Mouse (Mus musculus): ENCODE measurements around the gene Snrnp40. TPM values are rescaled to one million over a fixed set of nuclear protein-coding genes. Genes with fewer than 3 reads are reported as not detected.
A peak's percentile ranks its signal among the peaks of the same experiment; 100 is the strongest.

Snrnp40 gene
- polyA plus RNA-seq, 1 experiment: 90.6 TPM

- Histone ChIP-seq H3K79me3 (ENCODE audit: low read depth) (no peaks in the 10 kb centered on the region), H3K79me2 (ENCODE audit: control insufficient read depth, insufficient read depth) (no peaks in the 10 kb centered on the region), H3K36me3 (ENCODE audit: control insufficient read depth, insufficient read depth) (peaks cover 75% of the 10 kb centered on the region), H3K27me3 (ENCODE audit: control insufficient read depth, insufficient read depth, insufficient read length) (no peaks in the 10 kb centered on the region), H3ac (ENCODE audit: control insufficient read depth, insufficient read length, low read depth) (no peak overlapping the region), H3K4me3 (ENCODE audit: insufficient read depth, poor library complexity, severe bottlenecking) (no peak overlapping the region)
- TF ChIP-seq MAX (IDR thresholded peaks at IDR 0.05): no peak
- no peak for TF ChIP-seq MYOG (IDR thresholded peaks at IDR 0.05; ENCODE audit: control insufficient read depth, extremely low read depth, insufficient read length)
- TF ChIP-seq CEBPB (IDR thresholded peaks at IDR 0.05; ENCODE audit: low read depth): no peak
- TF ChIP-seq FOSL1 (IDR thresholded peaks at IDR 0.05; ENCODE audit: insufficient read depth, low read length, poor library complexity, severe bottlenecking): no peak
- no peak for TF ChIP-seq MYOD1 (IDR thresholded peaks at IDR 0.05; ENCODE audit: control insufficient read depth, insufficient read length, low read depth)
- TF ChIP-seq USF1 (IDR thresholded peaks at IDR 0.05; ENCODE audit: low read depth): no peak
- no peak for TF ChIP-seq CTCF (IDR thresholded peaks at IDR 0.05; ENCODE audit: control insufficient read depth, insufficient read depth, insufficient read length)
Measured at GRCm38 (mm10) chr4:130380418-130380817, 20.5 kb downstream of the Snrnp40 start.

GRCm38 (mm10) chr4:130387256-130387655 is 27.3 kb downstream of the Snrnp40 start:
- Histone ChIP-seq H3K4me3 (ENCODE audit: insufficient read depth, poor library complexity, severe bottlenecking) (no peak overlapping the region), H3K36me3 (ENCODE audit: control insufficient read depth, insufficient read depth) (peaks cover 83% of the 10 kb centered on the region), H3K79me3 (ENCODE audit: low read depth) (no peaks in the 10 kb centered on the region), H3K27me3 (ENCODE audit: control insufficient read depth, insufficient read depth, insufficient read length) (no peaks in the 10 kb centered on the region), H3K79me2 (ENCODE audit: control insufficient read depth, insufficient read depth) (no peaks in the 10 kb centered on the region), H3ac (ENCODE audit: control insufficient read depth, insufficient read length, low read depth) (no peak overlapping the region)
- TF ChIP-seq MAX (IDR thresholded peaks at IDR 0.05): no peak
- no peak for TF ChIP-seq FOSL1 (IDR thresholded peaks at IDR 0.05; ENCODE audit: insufficient read depth, low read length, poor library complexity, severe bottlenecking)
- no peak for TF ChIP-seq CEBPB (IDR thresholded peaks at IDR 0.05; ENCODE audit: low read depth)
- TF ChIP-seq MYOG (IDR thresholded peaks at IDR 0.05; ENCODE audit: control insufficient read depth, extremely low read depth, insufficient read length): no peak
- TF ChIP-seq USF1 (IDR thresholded peaks at IDR 0.05; ENCODE audit: low read depth): no peak
- no peak for TF ChIP-seq MYOD1 (IDR thresholded peaks at IDR 0.05; ENCODE audit: control insufficient read depth, insufficient read length, low read depth)
- TF ChIP-seq CTCF (IDR thresholded peaks at IDR 0.05; ENCODE audit: control insufficient read depth, insufficient read depth, insufficient read length): no peak

- H3K79me2 ChIP-seq (ENCODE audit: control insufficient read depth, insufficient read depth): no peaks in the 10 kb centered on the region
- no peaks in the 10 kb centered on the region for H3K79me3 ChIP-seq (ENCODE audit: low read depth)
- TF ChIP-seq USF1 (IDR thresholded peaks at IDR 0.05; ENCODE audit: low read depth) (no peak), MYOD1 (IDR thresholded peaks at IDR 0.05; ENCODE audit: control insufficient read depth, insufficient read length, low read depth) (peak; percentile 75), CTCF (IDR thresholded peaks at IDR 0.05; ENCODE audit: control insufficient read depth, insufficient read depth, insufficient read length) (no peak)
- no peak overlapping the region for H3K4me3 ChIP-seq (ENCODE audit: insufficient read depth, poor library complexity, severe bottlenecking)
- H3K36me3 ChIP-seq (ENCODE audit: control insufficient read depth, insufficient read depth): peaks cover 68% of the 10 kb centered on the region
- H3ac ChIP-seq (ENCODE audit: control insufficient read depth, insufficient read length, low read depth): no peak overlapping the region
- no peaks in the 10 kb centered on the region for H3K27me3 ChIP-seq (ENCODE audit: control insufficient read depth, insufficient read depth, insufficient read length)
Measured at GRCm38 (mm10) chr4:130389496-130389895, 29.6 kb downstream of the Snrnp40 start.

DNA sequence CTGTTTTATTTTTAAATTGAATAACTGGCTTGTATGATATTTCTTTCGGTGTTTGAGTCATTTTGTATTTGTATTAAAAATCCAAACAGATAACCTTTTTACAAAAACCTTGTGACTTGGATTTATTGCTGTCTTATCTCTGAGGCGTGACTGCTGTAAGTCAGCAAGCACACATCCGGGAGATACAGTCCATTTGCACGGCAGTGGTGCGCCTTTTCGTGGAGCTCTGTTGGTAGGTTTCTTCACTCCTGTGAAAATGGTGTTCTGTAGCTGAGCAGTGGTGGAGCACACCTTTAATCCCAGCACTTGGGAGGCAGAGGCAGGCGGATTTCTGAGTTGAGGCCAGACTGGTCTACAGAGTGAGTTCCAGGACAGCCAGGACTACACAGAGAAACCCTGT is 30.0 kb downstream of the Snrnp40 start:
- no peak overlapping the region for H3ac ChIP-seq (ENCODE audit: control insufficient read depth, insufficient read length, low read depth)
- H3K79me3 ChIP-seq (ENCODE audit: low read depth): no peaks in the 10 kb centered on the region
- peaks cover 64% of the 10 kb centered on the region for H3K36me3 ChIP-seq (ENCODE audit: control insufficient read depth, insufficient read depth)
- H3K4me3 ChIP-seq (ENCODE audit: insufficient read depth, poor library complexity, severe bottlenecking): no peak overlapping the region
- no peaks in the 10 kb centered on the region for H3K27me3 ChIP-seq (ENCODE audit: control insufficient read depth, insufficient read depth, insufficient read length)
- H3K79me2 ChIP-seq (ENCODE audit: control insufficient read depth, insufficient read depth): no peaks in the 10 kb centered on the region
- TF ChIP-seq MYOD1 (IDR thresholded peaks at IDR 0.05; ENCODE audit: control insufficient read depth, insufficient read length, low read depth): no peak
- TF ChIP-seq FOSL1 (IDR thresholded peaks at IDR 0.05; ENCODE audit: insufficient read depth, low read length, poor library complexity, severe bottlenecking): no peak
- no peak for TF ChIP-seq MYOG (IDR thresholded peaks at IDR 0.05; ENCODE audit: control insufficient read depth, extremely low read depth, insufficient read length)
- TF ChIP-seq CEBPB (IDR thresholded peaks at IDR 0.05; ENCODE audit: low read depth): no peak
- no peak for TF ChIP-seq CTCF (IDR thresholded peaks at IDR 0.05; ENCODE audit: control insufficient read depth, insufficient read depth, insufficient read length)
- TF ChIP-seq USF1 (IDR thresholded peaks at IDR 0.05; ENCODE audit: low read depth): no peak
- no peak for TF ChIP-seq MAX (IDR thresholded peaks at IDR 0.05)

- Histone ChIP-seq H3K4me3 (ENCODE audit: insufficient read depth, poor library complexity, severe bottlenecking) (no peak overlapping the region), H3ac (ENCODE audit: control insufficient read depth, insufficient read length, low read depth) (no peak overlapping the region), H3K79me2 (ENCODE audit: control insufficient read depth, insufficient read depth) (no peaks in the 10 kb centered on the region), H3K27me3 (ENCODE audit: control insufficient read depth, insufficient read depth, insufficient read length) (no peaks in the 10 kb centered on the region), H3K79me3 (ENCODE audit: low read depth) (no peaks in the 10 kb centered on the region), H3K36me3 (ENCODE audit: control insufficient read depth, insufficient read depth) (peaks cover 51% of the 10 kb centered on the region)
- no peak for TF ChIP-seq USF1 (IDR thresholded peaks at IDR 0.05; ENCODE audit: low read depth)
- TF ChIP-seq MYOD1 (IDR thresholded peaks at IDR 0.05; ENCODE audit: control insufficient read depth, insufficient read length, low read depth): no peak
- TF ChIP-seq CEBPB (IDR thresholded peaks at IDR 0.05; ENCODE audit: low read depth): no peak
- no peak for TF ChIP-seq MYOG (IDR thresholded peaks at IDR 0.05; ENCODE audit: control insufficient read depth, extremely low read depth, insufficient read length)
- no peak for TF ChIP-seq CTCF (IDR thresholded peaks at IDR 0.05; ENCODE audit: control insufficient read depth, insufficient read depth, insufficient read length)
- TF ChIP-seq FOSL1 (IDR thresholded peaks at IDR 0.05; ENCODE audit: insufficient read depth, low read length, poor library complexity, severe bottlenecking): no peak
- no peak for TF ChIP-seq MAX (IDR thresholded peaks at IDR 0.05)
Measured at GRCm38 (mm10) chr4:130391265-130391664, 31.3 kb downstream of the Snrnp40 start.

Other genes with a start within 250 kb of the Snrnp40 start
- not detected for gene Hcrtr1, start 220.8 kb upstream of the Snrnp40 start, polyA plus RNA-seq (2012; fragmentation: generic; extraction: Trizol)
- 64.1 TPM for gene Tinagl1, start 185.0 kb upstream of the Snrnp40 start, polyA plus RNA-seq (2012; fragmentation: generic; extraction: Trizol)
- not detected for gene Gm853, start 137.7 kb upstream of the Snrnp40 start, polyA plus RNA-seq (2012; fragmentation: generic; extraction: Trizol)
- 37.7 TPM for gene Serinc2, start 80.9 kb upstream of the Snrnp40 start, polyA plus RNA-seq (2012; fragmentation: generic; extraction: Trizol)
- gene Fabp3, start 51.5 kb upstream of the Snrnp40 start, polyA plus RNA-seq (2012; fragmentation: generic; extraction: Trizol): 14.5 TPM
- gene Gm10570, start 51.5 kb upstream of the Snrnp40 start, polyA plus RNA-seq (2012; fragmentation: generic; extraction: Trizol): not detected
- 34.5 TPM for gene Zcchc17, start 189 bp upstream of the Snrnp40 start, polyA plus RNA-seq (2012; fragmentation: generic; extraction: Trizol)
- gene Nkain1, start 214.0 kb downstream of the Snrnp40 start, polyA plus RNA-seq (2012; fragmentation: generic; extraction: Trizol): 36.9 TPM